Mouse (Mus musculus) R1 (cell line): Measurements from ENCODE around the gene Ints11.

Experiments
- DNase-seq: peaks from one replicate; pipeline ENCODE4 v3.0.0-alpha.2; 2018; ENCODE audit warnings: low read depth, low spot score

Gene Ints11

GRCm38 (mm10) chr4:155892017-155892416, 22.7 kb downstream of the Ints11 start:
- DNase-seq, result peak; percentile 81

GRCm38 (mm10) chr4:155892438-155893211, 23.3 kb downstream of the Ints11 start:
- no peak for DNase-seq

- no peak for DNase-seq
Observed at GRCm38 (mm10) chr4:155893212-155893690, 23.9 kb downstream of the Ints11 start.

GRCm38 (mm10) chr4:155894311-155894881, 25.1 kb downstream of the Ints11 start:
- peak; percentile 63 for DNase-seq

- DNase-seq, result peak; percentile 82
Observed at GRCm38 (mm10) chr4:155895216-155895615, 25.9 kb downstream of the Ints11 start.

- DNase-seq, result no peak
Observed at GRCm38 (mm10) chr4:155895826-155896225, 26.5 kb downstream of the Ints11 start.

GRCm38 (mm10) chr4:155896461-155896860, 27.1 kb downstream of the Ints11 start:
- DNase-seq, result no peak

- no peak for DNase-seq
Observed at GRCm38 (mm10) chr4:155898318-155898717, 29.0 kb downstream of the Ints11 start.

GRCm38 (mm10) chr4:155899355-155899754, 30.0 kb downstream of the Ints11 start:
- DNase-seq, result no peak

GRCm38 (mm10) chr4:155901205-155901604, 31.9 kb downstream of the Ints11 start:
- DNase-seq, result no peak

GRCm38 (mm10) chr4:155903246-155903645, 33.9 kb downstream of the Ints11 start:
- DNase-seq, result no peak

GRCm38 (mm10) chr4:155904318-155905102, 35.2 kb downstream of the Ints11 start:
- DNase-seq, result peak; percentile 82

- DNase-seq, result no peak
Observed at GRCm38 (mm10) chr4:155905634-155906033, 36.3 kb downstream of the Ints11 start.

GRCm38 (mm10) chr4:155906125-155906524, 36.8 kb downstream of the Ints11 start:
- no peak for DNase-seq

GRCm38 (mm10) chr4:155907003-155907402, 37.7 kb downstream of the Ints11 start:
- DNase-seq, result no peak

GRCm38 (mm10) chr4:155908281-155908680, 38.9 kb downstream of the Ints11 start:
- no peak for DNase-seq

- DNase-seq, result no peak
Observed at GRCm38 (mm10) chr4:155908751-155909150, 39.4 kb downstream of the Ints11 start.

- DNase-seq, result peak; percentile 84
Observed at GRCm38 (mm10) chr4:155932031-155932430, 62.7 kb downstream of the Ints11 start.
